Mouse (Mus musculus) stomach, embryonic 14.5 days (tissue): ENCODE measurements at regions not wholly inside any gene's neighbourhood (a gene's known extent, or its start where the extent isn't known, plus 50 kb on each side); places are given as distances from the start of the nearest gene placed in this dataset.

ENCODE experiments used
- ATAC-seq: fragments of 200-750 bp; cut with Nextera tagmentation; 2 replicates; pipeline ENCODE4 v1.8.0; 2017; ENCODE audit warnings: low read depth, moderate TSS enrichment; ENCODE audit not compliant: insufficient number of reproducible peaks, insufficient read depth, low FRiP score
- H3K27ac ChIP-seq: fragments of 300-500 bp; sonication (generic); 2 replicates; pipeline ENCODE4 v1.5.1; 2014; ENCODE audit warnings: mild to moderate bottlenecking, low read length, moderate library complexity, mixed read lengths
- H3K27me3 ChIP-seq: fragments of 300-500 bp; sonication (generic); 2 replicates; pipeline ENCODE4 v1.6.1; 2014; ENCODE audit warnings: low read length, control low read depth, mixed read lengths; ENCODE audit not compliant: control insufficient read depth, insufficient read depth
- H3K36me3 ChIP-seq: fragments of 300-500 bp; sonication (generic); 2 replicates; pipeline ENCODE4 v1.6.1; 2014; ENCODE audit warnings: mild to moderate bottlenecking, control low read depth, low read length, moderate library complexity, mixed read lengths; ENCODE audit not compliant: control insufficient read depth, insufficient read depth
- H3K4me1 ChIP-seq: fragments of 300-500 bp; sonication (generic); 2 replicates; pipeline ENCODE4 v1.6.1; 2014; ENCODE audit warnings: low read length, control low read depth, mixed read lengths; ENCODE audit not compliant: control insufficient read depth, insufficient read depth
- H3K4me2 ChIP-seq: fragments of 300-500 bp; sonication (generic); replicated peaks from 2 replicates; pipeline ENCODE4 v1.6.1; 2014; ENCODE audit warnings: low read depth, low read length, control low read depth
- H3K4me3 ChIP-seq: fragments of 300-500 bp; sonication (generic); 2 replicates; pipeline ENCODE4 v1.5.1; 2014; ENCODE audit warnings: low read depth, low read length, control low read depth
- H3K9ac ChIP-seq: fragments of 300-500 bp; sonication (generic); replicated peaks from 2 replicates; pipeline ENCODE4 v1.6.1; 2014; ENCODE audit warnings: low read depth, mild to moderate bottlenecking, control low read depth, low read length, moderate library complexity, mixed read lengths
- H3K9me3 ChIP-seq: fragments of 300-500 bp; sonication (generic); 2 replicates; pipeline ENCODE4 v1.6.1; 2016; ENCODE audit warnings: low read depth, low read length, control low read depth; ENCODE audit not compliant: control insufficient read depth
- WGBS: fragments of 180-500 bp; shearing (Covaris S2); extraction: QIAGEN DNeasy Blood & Tissue Kit; methylation state at CpG from one replicate; pipeline ENCODE4 v1.1.7; 2014; 5-methylcytosine and 5-hydroxymethylcytosine counted together

DNA sequence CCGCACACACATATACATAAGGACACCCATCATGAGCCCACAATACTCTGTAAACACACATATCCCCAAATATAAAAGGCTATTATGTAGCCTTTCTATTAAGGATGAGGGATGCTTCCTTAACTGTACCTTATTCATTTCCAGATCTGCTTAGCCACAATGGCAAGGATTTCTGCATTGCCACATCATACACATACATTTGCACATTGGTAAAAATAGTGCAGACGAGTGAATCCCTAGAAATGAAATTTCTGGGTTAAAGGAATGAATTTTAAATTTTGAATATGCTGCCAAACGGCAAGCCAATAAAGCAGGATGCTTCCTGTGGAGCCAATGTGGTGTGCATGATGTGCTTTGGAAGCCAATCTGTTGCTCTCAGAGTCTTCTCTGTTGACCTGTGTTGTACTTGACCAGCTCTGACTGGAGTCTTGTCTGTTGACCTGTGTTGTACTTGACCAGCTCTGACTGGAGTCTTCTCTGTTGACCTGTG is 201.5 kb upstream of the Ift57 start:
- H3K36me3 ChIP-seq = no peaks in the 10 kb centered on the region
- no peaks in the 10 kb centered on the region for H3K4me1 ChIP-seq
- H3K27ac ChIP-seq = no peak overlapping the region
- ATAC-seq = no peak
- H3K9me3 ChIP-seq = no peaks in the 10 kb centered on the region
- no peak overlapping the region for H3K4me3 ChIP-seq
- H3K27me3 ChIP-seq = no peaks in the 10 kb centered on the region
- no peak overlapping the region for H3K4me2 ChIP-seq
- no peak overlapping the region for H3K9ac ChIP-seq
- 87% methylated on average over 3 of the region's 3 CpGs for WGBS

DNA sequence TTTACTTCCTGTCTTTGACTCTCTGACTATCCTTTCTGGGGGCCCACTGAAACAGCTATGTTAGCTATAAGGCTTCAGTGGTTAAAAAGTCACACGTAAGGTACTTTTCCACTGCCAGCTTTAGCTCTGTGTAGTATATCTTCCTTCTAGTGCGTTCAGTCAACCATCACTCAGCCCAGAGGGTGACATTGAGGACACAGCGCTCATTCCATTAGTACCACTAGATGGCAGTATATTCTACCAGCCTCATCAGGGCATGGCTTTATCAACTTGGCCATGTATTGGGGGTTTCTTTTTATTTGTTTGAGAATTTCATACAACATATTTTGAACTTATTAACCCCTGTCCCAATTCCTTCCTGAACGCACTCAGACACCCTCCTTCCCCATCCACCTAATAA is 198.2 kb upstream of the Ift57 start:
- no peak overlapping the region for H3K9ac ChIP-seq
- no peak overlapping the region for H3K4me2 ChIP-seq
- no peaks in the 10 kb centered on the region for H3K4me1 ChIP-seq
- no peaks in the 10 kb centered on the region for H3K9me3 ChIP-seq
- no peak overlapping the region for H3K4me3 ChIP-seq
- no peak for ATAC-seq
- H3K36me3 ChIP-seq = no peaks in the 10 kb centered on the region
- H3K27me3 ChIP-seq = no peaks in the 10 kb centered on the region
- WGBS = 34% methylated on average over 4 of the region's 4 CpGs
- H3K27ac ChIP-seq = no peak overlapping the region

- no peak overlapping the region for H3K4me2 ChIP-seq
These were observed 195.1 kb upstream of the Ift57 start for GRCm38 (mm10) chr16:49503897-49504413.

DNA sequence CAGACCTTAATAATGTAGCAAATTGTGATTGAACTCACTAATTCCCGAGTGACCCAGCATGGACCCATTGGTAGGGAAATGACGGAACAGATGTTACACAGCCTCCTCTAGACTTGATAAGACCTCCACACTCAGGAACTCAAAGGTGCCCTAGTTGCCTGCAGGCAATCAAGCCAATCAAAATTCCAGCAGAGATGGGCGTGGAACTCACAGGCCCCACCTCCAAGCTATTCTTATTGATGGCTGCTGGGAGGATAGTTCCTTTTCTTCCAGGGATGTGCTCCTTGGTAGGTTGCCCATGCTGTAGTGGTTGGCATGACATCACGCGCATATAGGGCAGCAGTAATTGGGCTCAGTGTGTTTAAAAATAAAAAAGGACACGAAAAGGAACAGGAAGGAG is 194.4 kb upstream of the Ift57 start:
- H3K27me3 ChIP-seq = no peaks in the 10 kb centered on the region
- H3K4me1 ChIP-seq = no peaks in the 10 kb centered on the region
- no peak for ATAC-seq
- no peak overlapping the region for H3K4me3 ChIP-seq
- 81% methylated on average over 6 of the region's 6 CpGs for WGBS
- no peak overlapping the region for H3K9ac ChIP-seq
- no peaks in the 10 kb centered on the region for H3K36me3 ChIP-seq
- H3K4me2 ChIP-seq = no peak overlapping the region
- H3K9me3 ChIP-seq = no peaks in the 10 kb centered on the region
- no peak overlapping the region for H3K27ac ChIP-seq

More at GRCm38 (mm10) chr16:49503897-49504413, 195.1 kb upstream of the Ift57 start:
- Histone ChIP-seq H3K9ac (no peak overlapping the region), H3K9me3 (no peaks in the 10 kb centered on the region), H3K27ac (no peak overlapping the region), H3K36me3 (no peaks in the 10 kb centered on the region), H3K4me3 (no peak overlapping the region), H3K4me1 (no peaks in the 10 kb centered on the region), H3K27me3 (no peaks in the 10 kb centered on the region)
- no peak for ATAC-seq
- 70% methylated on average over 14 of the region's 14 CpGs for WGBS

GRCm38 (mm10) chr16:49505271-49505670 is 193.8 kb upstream of the Ift57 start:
- ATAC-seq = no peak
- Histone ChIP-seq H3K4me1 (no peaks in the 10 kb centered on the region), H3K27me3 (no peaks in the 10 kb centered on the region), H3K36me3 (no peaks in the 10 kb centered on the region), H3K9me3 (no peaks in the 10 kb centered on the region), H3K9ac (no peak overlapping the region), H3K4me3 (no peak overlapping the region), H3K4me2 (no peak overlapping the region), H3K27ac (no peak overlapping the region)
- WGBS = 57% methylated on average over 9 of the region's 9 CpGs

DNA sequence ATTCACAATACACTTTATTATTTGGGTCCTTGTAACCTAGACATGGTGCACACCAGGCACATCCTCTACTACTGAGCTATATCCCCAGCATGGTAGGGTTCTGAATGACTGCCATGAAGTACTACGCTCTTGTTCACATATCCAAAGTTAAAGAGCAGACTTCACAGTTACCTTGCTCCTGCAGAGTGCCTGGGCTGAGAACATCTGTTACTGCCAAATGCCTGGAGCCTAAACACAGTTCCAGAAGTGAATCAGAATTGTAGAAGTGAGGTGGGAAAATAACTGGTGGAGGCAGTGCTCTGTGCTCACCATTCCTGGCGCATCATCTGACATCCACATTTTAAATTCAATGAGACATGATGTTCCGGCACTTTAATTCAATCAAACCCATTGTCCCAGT is 180.2 kb upstream of the Ift57 start:
- no peak for ATAC-seq
- Histone ChIP-seq H3K9me3 (no peaks in the 10 kb centered on the region), H3K4me1 (no peaks in the 10 kb centered on the region), H3K4me2 (no peak overlapping the region), H3K27ac (no peak overlapping the region), H3K27me3 (no peaks in the 10 kb centered on the region), H3K4me3 (no peak overlapping the region), H3K9ac (no peak overlapping the region), H3K36me3 (no peaks in the 10 kb centered on the region)
- whole genome bisulfite sequencing = 93% methylated on average over 3 of the region's 3 CpGs

DNA sequence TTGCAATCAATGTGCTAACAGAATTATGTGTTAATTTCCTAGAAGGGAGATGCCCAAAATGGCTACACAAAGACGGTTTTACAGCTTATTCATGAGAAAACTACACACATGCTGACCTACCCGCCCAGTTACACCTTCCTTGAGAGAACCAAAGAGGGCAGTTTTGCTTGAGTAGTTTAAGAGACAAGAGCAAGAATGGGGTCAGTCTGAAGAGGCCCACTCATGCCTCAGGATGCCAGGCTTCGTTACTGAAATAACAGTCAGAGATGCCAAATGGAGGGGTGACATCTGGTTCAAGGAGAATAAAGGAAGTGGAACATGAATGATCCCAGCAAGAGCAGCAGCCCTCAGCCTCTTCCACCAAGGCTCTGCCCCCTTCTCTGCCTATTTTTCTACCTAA is 178.6 kb upstream of the Ift57 start:
- WGBS = 72% methylated on average over 3 of the region's 3 CpGs
- Histone ChIP-seq H3K4me3 (no peak overlapping the region), H3K27ac (no peak overlapping the region), H3K4me2 (no peak overlapping the region), H3K9me3 (no peaks in the 10 kb centered on the region), H3K9ac (no peak overlapping the region), H3K4me1 (no peaks in the 10 kb centered on the region), H3K27me3 (no peaks in the 10 kb centered on the region), H3K36me3 (no peaks in the 10 kb centered on the region)
- ATAC-seq = no peak

DNA sequence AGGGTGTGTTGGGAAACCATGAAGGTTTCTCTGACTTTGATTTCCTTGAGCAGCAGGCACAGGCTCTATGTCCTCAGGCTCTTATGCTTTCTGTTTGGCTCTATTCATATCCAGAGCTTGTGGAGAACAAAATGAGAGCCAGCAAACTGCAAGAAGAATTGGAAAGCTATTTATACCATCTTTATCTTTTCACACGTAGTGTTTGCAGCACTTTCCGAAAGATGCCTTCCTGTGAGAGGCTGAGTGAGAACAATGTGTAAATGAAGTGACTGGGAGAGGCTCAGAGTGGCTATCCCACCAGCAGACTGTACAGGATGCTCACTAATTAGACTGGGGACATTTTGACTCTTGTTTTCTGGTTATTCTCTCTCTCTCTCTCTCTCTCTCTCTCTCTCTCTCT is 177.3 kb upstream of the Ift57 start:
- Histone ChIP-seq H3K4me3 (no peak overlapping the region), H3K9ac (no peak overlapping the region), H3K36me3 (no peaks in the 10 kb centered on the region), H3K4me1 (no peaks in the 10 kb centered on the region), H3K9me3 (no peaks in the 10 kb centered on the region), H3K27ac (no peak overlapping the region), H3K27me3 (no peaks in the 10 kb centered on the region), H3K4me2 (no peak overlapping the region)
- WGBS = 66% methylated on average over 2 of the region's 2 CpGs
- no peak for ATAC-seq

- H3K9me3 ChIP-seq = no peaks in the 10 kb centered on the region
- H3K27me3 ChIP-seq = no peaks in the 10 kb centered on the region
- no peaks in the 10 kb centered on the region for H3K4me1 ChIP-seq
- no peaks in the 10 kb centered on the region for H3K36me3 ChIP-seq
- no peak overlapping the region for H3K9ac ChIP-seq
- H3K4me3 ChIP-seq = no peak overlapping the region
- ATAC-seq = no peak
- H3K4me2 ChIP-seq = no peak overlapping the region
- H3K27ac ChIP-seq = no peak overlapping the region
- WGBS = 54% methylated on average over 5 of the region's 5 CpGs
These were observed 176.5 kb upstream of the Ift57 start for GRCm38 (mm10) chr16:49522576-49522975.
